Mouse (Mus musculus): ENCODE data around the gene Rbfox3. TPM values are rescaled to one million over a fixed set of nuclear protein-coding genes. Genes with fewer than 3 reads are reported as not detected.

Gene Rbfox3
- polyA plus RNA-seq, 1 experiment = not detected

- Histone ChIP-seq H3K27ac (ENCODE audit: insufficient read depth, low read depth, low read length) (no peak overlapping the region), H3K4me1 (ENCODE audit: control insufficient read depth, insufficient read depth, low read length) (no peaks in the 10 kb centered on the region), H3K4me3 (ENCODE audit: insufficient read depth, low read length) (no peak overlapping the region)
- TF ChIP-seq CTCF (IDR thresholded peaks at IDR 0.05; ENCODE audit: low read depth, low read length) = no peak
- TF ChIP-seq POLR2A (IDR thresholded peaks at IDR 0.05; ENCODE audit: borderline replicate concordance, low read depth, low read length) = no peak
Observed at GRCm38 (mm10) chr11:118668351-118668750, 243.0 kb downstream of the Rbfox3 start.

DNA sequence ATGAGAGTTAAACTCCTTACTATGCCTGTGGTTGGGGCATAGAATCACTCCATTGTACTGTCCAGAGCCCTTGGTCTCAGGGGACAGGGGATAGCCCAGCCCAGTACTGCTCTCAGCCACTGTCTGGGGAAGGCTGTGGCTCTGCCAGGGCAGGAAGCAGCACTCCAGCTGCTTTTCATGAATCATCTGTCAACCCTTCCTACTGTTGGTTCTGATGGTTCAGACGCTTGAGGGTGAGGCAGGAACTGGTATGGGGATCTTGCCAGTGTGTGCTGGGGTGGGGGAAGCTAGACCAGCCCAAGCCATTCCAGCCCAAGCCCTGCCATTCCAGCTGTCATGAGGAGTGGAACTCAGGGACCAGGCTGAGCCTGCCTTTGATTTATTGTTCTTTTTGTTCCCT, 243.5 kb downstream of the Rbfox3 start:
- H3K4me3 ChIP-seq (ENCODE audit: insufficient read depth, low read length) = no peak overlapping the region
- no peaks in the 10 kb centered on the region for H3K4me1 ChIP-seq (ENCODE audit: control insufficient read depth, insufficient read depth, low read length)
- no peak overlapping the region for H3K27ac ChIP-seq (ENCODE audit: insufficient read depth, low read depth, low read length)
- TF ChIP-seq POLR2A (IDR thresholded peaks at IDR 0.05; ENCODE audit: borderline replicate concordance, low read depth, low read length) (no peak), CTCF (IDR thresholded peaks at IDR 0.05; ENCODE audit: low read depth, low read length) (no peak)

GRCm38 (mm10) chr11:118666172-118666571, 245.2 kb downstream of the Rbfox3 start:
- Histone ChIP-seq H3K4me3 (ENCODE audit: insufficient read depth, low read length) (no peak overlapping the region), H3K27ac (ENCODE audit: insufficient read depth, low read depth, low read length) (no peak overlapping the region), H3K4me1 (ENCODE audit: control insufficient read depth, insufficient read depth, low read length) (no peaks in the 10 kb centered on the region)
- TF ChIP-seq POLR2A (IDR thresholded peaks at IDR 0.05; ENCODE audit: borderline replicate concordance, low read depth, low read length) (no peak), CTCF (IDR thresholded peaks at IDR 0.05; ENCODE audit: low read depth, low read length) (no peak)

DNA sequence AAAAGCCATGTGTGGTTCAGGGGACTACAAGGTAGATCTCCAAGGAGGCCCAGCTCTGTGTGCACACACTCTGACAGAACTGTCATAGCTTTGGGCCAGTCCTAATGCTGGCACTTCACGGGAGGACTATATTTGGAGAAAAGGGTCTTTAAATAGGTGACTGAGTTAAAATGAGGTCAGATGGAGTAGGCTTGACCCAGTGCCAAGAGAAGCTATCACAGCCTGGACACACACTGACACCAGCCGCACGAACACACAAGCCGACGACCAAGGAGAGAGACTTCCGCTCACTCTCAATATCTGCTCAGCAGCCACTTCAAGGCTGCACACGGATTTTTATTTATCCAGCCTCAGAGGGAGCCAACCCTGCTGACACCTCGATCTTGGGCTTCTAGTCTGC, 248.1 kb downstream of the Rbfox3 start:
- H3K27ac ChIP-seq (ENCODE audit: insufficient read depth, low read depth, low read length) = no peak overlapping the region
- TF ChIP-seq POLR2A (IDR thresholded peaks at IDR 0.05; ENCODE audit: borderline replicate concordance, low read depth, low read length) (no peak), CTCF (IDR thresholded peaks at IDR 0.05; ENCODE audit: low read depth, low read length) (no peak)

GRCm38 (mm10) chr11:118659305-118659704, 252.1 kb downstream of the Rbfox3 start:
- no peaks in the 10 kb centered on the region for H3K4me1 ChIP-seq (ENCODE audit: control insufficient read depth, insufficient read depth, low read length)
- H3K27ac ChIP-seq (ENCODE audit: insufficient read depth, low read depth, low read length) = no peak overlapping the region
- TF ChIP-seq POLR2A (IDR thresholded peaks at IDR 0.05; ENCODE audit: borderline replicate concordance, low read depth, low read length) (no peak), CTCF (IDR thresholded peaks at IDR 0.05; ENCODE audit: low read depth, low read length) (no peak)
- no peak overlapping the region for H3K4me3 ChIP-seq (ENCODE audit: insufficient read depth, low read length)

More for the DNA sequence above, 248.1 kb downstream of the Rbfox3 start:
- no peaks in the 10 kb centered on the region for H3K4me1 ChIP-seq (ENCODE audit: control insufficient read depth, insufficient read depth, low read length)
- H3K4me3 ChIP-seq (ENCODE audit: insufficient read depth, low read length) = no peak overlapping the region

DNA sequence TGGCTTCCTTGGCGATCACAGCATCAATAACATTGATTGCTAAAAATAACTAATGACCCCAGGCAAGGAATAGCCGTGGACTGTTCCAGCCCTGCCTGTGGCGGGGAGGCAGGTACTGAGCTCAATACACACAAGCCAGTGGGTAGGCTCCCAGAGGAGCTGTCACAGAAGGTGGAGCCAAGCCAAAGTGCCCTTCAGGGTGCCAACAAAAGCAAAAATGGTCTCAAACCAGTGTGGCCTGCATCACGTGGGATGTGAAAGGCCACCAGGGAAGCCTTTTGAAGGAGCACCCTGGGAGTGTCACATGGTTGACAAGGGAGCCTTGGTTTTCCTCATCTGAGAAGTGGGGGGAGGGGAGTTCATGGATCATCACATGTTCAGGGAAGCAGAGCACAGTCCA, 255.6 kb downstream of the Rbfox3 start:
- Histone ChIP-seq H3K4me1 (ENCODE audit: control insufficient read depth, insufficient read depth, low read length) (no peaks in the 10 kb centered on the region), H3K27ac (ENCODE audit: insufficient read depth, low read depth, low read length) (no peak overlapping the region), H3K4me3 (ENCODE audit: insufficient read depth, low read length) (no peak overlapping the region)
- TF ChIP-seq CTCF (IDR thresholded peaks at IDR 0.05; ENCODE audit: low read depth, low read length) (no peak), POLR2A (IDR thresholded peaks at IDR 0.05; ENCODE audit: borderline replicate concordance, low read depth, low read length) (no peak)

- no peak for TF ChIP-seq POLR2A (IDR thresholded peaks at IDR 0.05; ENCODE audit: borderline replicate concordance, low read depth, low read length)
- TF ChIP-seq CTCF (IDR thresholded peaks at IDR 0.05; ENCODE audit: low read depth, low read length) = no peak
- Histone ChIP-seq H3K27ac (ENCODE audit: insufficient read depth, low read depth, low read length) (no peak overlapping the region), H3K4me3 (ENCODE audit: insufficient read depth, low read length) (no peak overlapping the region), H3K4me1 (ENCODE audit: control insufficient read depth, insufficient read depth, low read length) (no peaks in the 10 kb centered on the region)
Observed at GRCm38 (mm10) chr11:118653521-118654318, 257.7 kb downstream of the Rbfox3 start.

DNA sequence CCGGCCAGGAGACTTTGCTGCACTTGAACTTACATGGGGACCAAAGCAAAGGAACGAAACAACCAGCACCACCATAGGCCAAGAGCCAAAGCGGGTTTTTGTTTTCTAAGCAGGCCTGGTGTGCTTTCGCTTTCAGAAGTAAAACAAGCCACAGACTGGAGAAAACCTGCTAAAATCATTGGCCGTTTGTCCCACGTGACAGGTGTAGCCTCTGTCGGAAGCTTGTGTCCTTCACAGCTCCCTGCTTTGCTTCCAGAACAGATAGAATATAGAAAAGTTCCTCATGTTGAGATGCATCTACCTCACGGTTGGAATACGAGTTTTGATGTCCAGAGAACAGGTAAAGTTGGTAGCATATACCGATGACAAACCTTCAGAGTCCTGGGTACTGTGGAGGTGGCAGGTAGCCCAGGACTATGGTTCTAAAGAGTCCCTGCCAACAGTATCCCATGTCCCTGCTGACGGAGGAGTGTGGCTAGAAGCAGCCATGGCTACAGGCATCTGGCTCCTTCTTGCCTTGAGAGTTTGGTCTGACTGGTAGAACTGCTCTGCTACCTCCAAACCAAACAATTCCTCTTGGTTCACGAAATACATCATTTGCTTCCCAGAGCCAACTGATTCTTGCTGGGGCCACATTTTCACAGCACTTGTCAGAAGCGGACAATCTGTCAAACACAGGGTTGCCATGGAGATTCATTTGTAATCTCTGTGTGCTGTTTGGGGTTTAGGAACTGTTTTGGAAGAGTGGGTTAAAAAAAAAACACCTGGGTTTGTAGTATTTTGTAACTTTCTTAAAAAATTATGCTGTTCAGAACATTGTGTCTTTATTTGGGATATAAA, 258.8 kb downstream of the Rbfox3 start:
- H3K27ac ChIP-seq (ENCODE audit: insufficient read depth, low read depth, low read length) = no peak overlapping the region
- H3K4me3 ChIP-seq (ENCODE audit: insufficient read depth, low read length) = no peak overlapping the region
- H3K4me1 ChIP-seq (ENCODE audit: control insufficient read depth, insufficient read depth, low read length) = no peaks in the 10 kb centered on the region
- TF ChIP-seq POLR2A (IDR thresholded peaks at IDR 0.05; ENCODE audit: borderline replicate concordance, low read depth, low read length) (no peak), CTCF (IDR thresholded peaks at IDR 0.05; ENCODE audit: low read depth, low read length) (no peak)

- H3K4me3 ChIP-seq (ENCODE audit: insufficient read depth, low read length) = no peak overlapping the region
- peak; percentile 43; the same call in 1 of the 2 replicates for TF ChIP-seq CTCF (IDR thresholded peaks at IDR 0.05; ENCODE audit: low read depth, low read length)
- TF ChIP-seq POLR2A (IDR thresholded peaks at IDR 0.05; ENCODE audit: borderline replicate concordance, low read depth, low read length) = no peak
- H3K4me1 ChIP-seq (ENCODE audit: control insufficient read depth, insufficient read depth, low read length) = no peaks in the 10 kb centered on the region
- no peak overlapping the region for H3K27ac ChIP-seq (ENCODE audit: insufficient read depth, low read depth, low read length)
Observed at GRCm38 (mm10) chr11:118648369-118648768, 263.0 kb downstream of the Rbfox3 start.

GRCm38 (mm10) chr11:118646864-118647263, 264.5 kb downstream of the Rbfox3 start:
- no peak overlapping the region for H3K4me3 ChIP-seq (ENCODE audit: insufficient read depth, low read length)
- no peaks in the 10 kb centered on the region for H3K4me1 ChIP-seq (ENCODE audit: control insufficient read depth, insufficient read depth, low read length)
- TF ChIP-seq CTCF (IDR thresholded peaks at IDR 0.05; ENCODE audit: low read depth, low read length) (no peak), POLR2A (IDR thresholded peaks at IDR 0.05; ENCODE audit: borderline replicate concordance, low read depth, low read length) (no peak)
- H3K27ac ChIP-seq (ENCODE audit: insufficient read depth, low read depth, low read length) = no peak overlapping the region

All from bone marrow macrophage, adult 2 months (primary cell).